Mouse (Mus musculus) ES-Bruce4 (cell line): ENCODE results near the gene Ntm. TPM values are rescaled to one million over a fixed set of nuclear protein-coding genes. Genes with fewer than 3 reads are reported as not detected.

ENCODE experiments used
- H3K27ac ChIP-seq: 2 replicates; pipeline ENCODE4 v1.5.1; 2012; ENCODE audit warnings: low read length, inconsistent platforms; ENCODE audit not compliant: insufficient read depth
- H3K27me3 ChIP-seq: 2 replicates; pipeline ENCODE4 v1.6.1; 2012; ENCODE audit warnings: mild to moderate bottlenecking, low read length, inconsistent platforms; ENCODE audit not compliant: control insufficient read depth, poor library complexity, insufficient read depth, severe bottlenecking
- H3K36me3 ChIP-seq: 2 replicates; pipeline ENCODE4 v1.6.1; 2012; ENCODE audit warnings: inconsistent platforms, mild to moderate bottlenecking, low read length, moderate library complexity; ENCODE audit not compliant: control insufficient read depth, poor library complexity, insufficient read depth, severe bottlenecking
- H3K4me1 ChIP-seq: one replicate; pipeline ENCODE4 v1.8.1; 2011; ENCODE audit warnings: low read length; ENCODE audit not compliant: control insufficient read depth, insufficient read depth
- H3K4me3 ChIP-seq: 2 replicates; pipeline ENCODE4 v1.5.1; 2011; ENCODE audit warnings: low read depth, mild to moderate bottlenecking, low read length
- H3K9ac ChIP-seq: 2 replicates; pipeline ENCODE4 v1.6.1; 2012; ENCODE audit warnings: low read depth, mild to moderate bottlenecking, inconsistent platforms; ENCODE audit not compliant: poor library complexity, severe bottlenecking
- H3K9me3 ChIP-seq: replicated peaks from 2 replicates; pipeline ENCODE4 v1.6.1; 2012; ENCODE audit warnings: mild to moderate bottlenecking, low read length, inconsistent platforms; ENCODE audit not compliant: control insufficient read depth, poor library complexity, insufficient read depth, severe bottlenecking
- CTCF ChIP-seq: IDR thresholded peaks from one replicate; pipeline ENCODE4 v1.8.1; 2011; ENCODE audit warnings: low read depth, low read length
- EP300 ChIP-seq: IDR thresholded peaks from 2 replicates; pipeline ENCODE4 v1.6.1; 2011; ENCODE audit warnings: low read depth, low read length; ENCODE audit not compliant: insufficient read depth
- POLR2A ChIP-seq: IDR thresholded peaks from one replicate; pipeline ENCODE4 v1.8.1; 2011; ENCODE audit warnings: low read length; ENCODE audit not compliant: insufficient read depth
- polyA plus RNA-seq: library from polyadenylated mRNA; stranded (reverse); fragments of >200 nt; gene quantifications from 2 replicates; pipeline ENCODE4 v1.2.4, GENCODE M21; 2011; ENCODE audit warnings: low read depth; ENCODE audit not compliant: missing spikeins, insufficient read depth, insufficient read length

Gene Ntm
- polyA plus RNA-seq, 1 experiment: 0.82 TPM

DNA sequence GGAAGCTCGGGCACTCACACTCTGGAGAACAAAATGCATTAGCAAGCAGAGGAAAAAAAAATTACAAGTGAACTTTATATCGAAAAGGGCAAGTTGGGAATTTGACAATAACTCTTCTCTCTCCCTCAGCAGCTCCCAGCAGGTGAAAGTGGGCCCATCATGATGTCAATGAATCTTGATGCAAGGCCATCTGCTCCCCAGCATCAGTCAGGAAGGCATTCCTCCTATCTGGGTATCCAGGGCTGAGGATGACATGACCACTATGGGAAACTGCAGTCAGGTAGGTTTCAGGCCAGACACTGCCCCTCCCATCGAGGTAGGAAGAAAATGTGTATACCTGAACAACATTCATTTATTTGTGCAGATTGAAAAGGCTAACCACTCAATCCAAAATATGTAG lies 838.5 kb downstream of the Ntm start:
- Histone ChIP-seq H3K9ac (no peak overlapping the region), H3K4me3 (no peak overlapping the region), H3K9me3 (no peaks in the 10 kb centered on the region), H3K4me1 (no peaks in the 10 kb centered on the region), H3K27ac (no peak overlapping the region), H3K36me3 (no peaks in the 10 kb centered on the region), H3K27me3 (no peaks in the 10 kb centered on the region)
- TF ChIP-seq POLR2A: no peak
- no peak for TF ChIP-seq EP300
- no peak for TF ChIP-seq CTCF

DNA sequence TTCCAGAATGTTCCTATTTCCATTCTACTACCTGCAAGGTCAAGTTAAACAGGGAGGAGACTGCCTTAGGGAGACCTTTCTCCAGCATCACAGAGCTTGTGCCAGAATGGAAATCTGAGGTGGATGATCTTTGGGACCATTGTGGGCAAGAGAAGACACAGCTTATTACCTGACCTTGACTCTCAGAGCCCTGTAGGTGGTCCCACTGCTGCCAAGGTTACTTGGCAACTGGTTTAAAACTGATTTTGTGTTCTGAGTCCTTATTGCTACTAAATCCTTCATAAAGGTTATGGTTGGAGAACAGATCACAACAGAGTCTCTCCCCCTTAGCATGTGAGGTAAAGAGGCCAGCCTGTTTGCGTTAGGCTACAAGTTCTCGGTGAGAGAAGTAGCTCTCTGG lies 839.1 kb downstream of the Ntm start:
- no peaks in the 10 kb centered on the region for H3K4me1 ChIP-seq
- no peak overlapping the region for H3K9ac ChIP-seq
- no peaks in the 10 kb centered on the region for H3K27me3 ChIP-seq
- H3K4me3 ChIP-seq: no peak overlapping the region
- H3K9me3 ChIP-seq: no peaks in the 10 kb centered on the region
- H3K27ac ChIP-seq: no peak overlapping the region
- no peaks in the 10 kb centered on the region for H3K36me3 ChIP-seq
- no peak for TF ChIP-seq CTCF
- no peak for TF ChIP-seq EP300
- no peak for TF ChIP-seq POLR2A

DNA sequence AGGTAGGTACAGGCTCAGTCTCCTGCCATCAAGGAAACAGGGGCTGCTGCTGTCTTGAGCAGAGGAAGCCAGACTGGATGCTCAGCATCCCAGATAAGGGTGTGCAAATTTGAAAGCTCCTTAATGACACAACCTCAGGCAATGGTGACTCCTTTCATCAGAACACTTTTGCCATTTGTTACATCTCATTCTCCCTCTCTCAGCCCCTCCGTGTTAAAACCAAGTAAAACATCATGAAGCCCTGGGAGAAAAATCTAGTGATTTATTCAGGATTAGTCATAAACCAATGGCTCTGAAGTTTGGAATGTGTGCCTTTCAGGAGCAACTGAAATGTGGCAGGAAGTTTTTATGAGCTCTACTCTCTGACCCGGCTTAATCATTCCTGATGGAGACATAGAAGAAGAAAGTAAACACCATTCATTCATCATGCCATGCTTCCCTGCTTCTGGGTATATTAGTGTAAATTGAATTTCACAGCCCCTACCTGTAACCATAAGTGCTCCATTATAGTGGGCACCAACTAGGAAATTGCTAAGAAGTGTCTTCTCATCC lies 845.3 kb downstream of the Ntm start:
- Histone ChIP-seq H3K4me3 (no peak overlapping the region), H3K4me1 (no peaks in the 10 kb centered on the region), H3K9ac (no peak overlapping the region), H3K9me3 (no peaks in the 10 kb centered on the region), H3K27me3 (no peaks in the 10 kb centered on the region), H3K27ac (no peak overlapping the region), H3K36me3 (no peaks in the 10 kb centered on the region)
- TF ChIP-seq EP300 (no peak), POLR2A (no peak), CTCF (no peak)

GRCm38 (mm10) chr9:29115337-29115736 lies 847.6 kb downstream of the Ntm start:
- Histone ChIP-seq H3K9ac (no peak overlapping the region), H3K27me3 (no peaks in the 10 kb centered on the region), H3K27ac (no peak overlapping the region), H3K36me3 (no peaks in the 10 kb centered on the region), H3K9me3 (no peaks in the 10 kb centered on the region), H3K4me1 (no peaks in the 10 kb centered on the region), H3K4me3 (no peak overlapping the region)
- TF ChIP-seq CTCF (no peak), EP300 (no peak)

DNA sequence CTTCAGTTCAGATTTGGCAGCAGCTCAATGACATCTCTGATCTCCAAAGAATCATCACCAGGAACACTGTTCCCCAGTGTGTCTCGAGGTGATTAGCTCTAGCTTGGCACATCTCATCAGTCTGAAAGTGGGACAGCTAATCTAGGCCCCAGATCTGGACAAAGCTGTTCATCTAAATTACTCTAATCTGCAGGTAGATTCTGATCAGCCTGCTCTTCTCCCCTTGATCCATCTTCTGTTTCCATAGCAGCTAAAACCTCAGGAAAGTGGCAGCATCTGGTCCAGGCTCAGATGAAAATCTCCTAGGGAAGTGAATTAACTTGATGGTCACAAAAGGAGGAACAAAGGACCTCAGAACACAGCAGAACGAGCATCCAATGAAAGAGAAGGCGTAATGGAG lies 856.2 kb downstream of the Ntm start:
- H3K36me3 ChIP-seq: no peaks in the 10 kb centered on the region
- H3K27me3 ChIP-seq: no peaks in the 10 kb centered on the region
- H3K9ac ChIP-seq: no peak overlapping the region
- H3K4me1 ChIP-seq: no peaks in the 10 kb centered on the region
- no peaks in the 10 kb centered on the region for H3K9me3 ChIP-seq
- TF ChIP-seq EP300 (no peak), POLR2A (no peak), CTCF (no peak)
- no peak overlapping the region for H3K27ac ChIP-seq
- no peak overlapping the region for H3K4me3 ChIP-seq

DNA sequence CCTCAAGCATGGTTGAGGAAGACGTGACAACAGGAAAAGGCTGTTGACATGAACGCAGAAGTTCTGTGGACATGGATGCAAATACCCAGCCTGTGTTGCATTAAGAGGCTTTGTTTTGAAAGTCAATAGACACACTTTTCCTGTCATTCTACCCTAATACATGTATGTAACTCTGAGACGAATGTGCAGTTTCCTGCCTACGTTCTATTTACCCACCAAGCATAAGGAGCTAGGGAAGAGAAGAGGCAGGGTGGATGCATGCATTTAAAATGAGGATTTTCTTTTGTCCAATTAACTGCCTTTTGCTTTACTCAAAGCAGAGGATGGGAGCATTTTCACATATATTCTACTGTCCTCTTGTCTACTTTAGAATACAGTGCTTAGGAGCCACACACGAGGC lies 858.5 kb downstream of the Ntm start:
- no peak overlapping the region for H3K27ac ChIP-seq
- no peak for TF ChIP-seq CTCF
- TF ChIP-seq EP300: no peak
- no peak for TF ChIP-seq POLR2A

More for the DNA sequence above, 858.5 kb downstream of the Ntm start:
- Histone ChIP-seq H3K36me3 (no peaks in the 10 kb centered on the region), H3K27me3 (no peaks in the 10 kb centered on the region), H3K9me3 (no peaks in the 10 kb centered on the region), H3K4me3 (no peak overlapping the region), H3K9ac (no peak overlapping the region), H3K4me1 (no peaks in the 10 kb centered on the region)
